ENCODE assay signal across 8 mouse cellular contexts in the genomic region with DNA sequence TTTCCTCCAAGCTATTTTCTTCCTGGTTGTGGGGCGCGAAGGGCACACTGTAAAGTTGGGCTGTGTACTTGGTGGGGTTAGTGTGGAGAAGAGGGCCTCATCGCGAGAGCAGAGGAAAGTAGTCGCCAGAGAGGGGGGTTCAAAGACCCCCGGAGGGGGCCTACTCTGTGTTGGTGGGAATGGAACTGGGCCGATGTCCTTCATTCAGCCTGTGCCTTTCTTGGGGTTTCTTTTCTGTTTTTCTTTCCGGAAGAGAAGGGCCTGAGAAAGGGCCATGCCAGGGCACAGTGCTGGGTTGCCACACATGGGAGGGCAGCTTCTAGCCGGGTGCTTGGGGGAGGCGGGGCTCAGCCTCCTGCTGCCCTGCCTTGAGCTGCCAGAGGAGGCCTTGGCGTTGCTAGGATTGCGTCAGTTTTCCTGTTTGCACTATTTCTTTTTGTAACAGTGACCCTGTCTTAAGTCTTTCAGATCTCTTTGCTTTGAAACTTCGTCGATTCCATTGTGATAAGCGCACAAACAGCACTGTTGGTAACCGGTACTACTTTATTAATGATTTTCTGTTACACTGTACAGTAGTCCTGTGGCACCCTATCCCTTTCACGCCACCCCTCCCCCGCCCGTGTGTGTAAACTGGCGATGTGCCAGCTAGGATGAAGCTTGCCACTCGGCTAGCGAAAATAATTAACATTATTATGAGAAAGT. TPM values are rescaled to one million over a fixed set of nuclear protein-coding genes. Genes with fewer than 3 reads are reported as not detected.
DNase-seq lines count a peak whose midpoint lies in the region; ATAC-seq and TF ChIP-seq lines count a peak whose summit lies in the region.

No protein-coding gene starts in this region.

- peaks cover 20% of the 10 kb centered on the region for H3K36me3 ChIP-seq in erythroblast, embryonic 14.5 days (ENCODE audit: control insufficient read depth)
- no peaks in the 10 kb centered on the region for H3K36me3 ChIP-seq in heart, embryonic 15.5 days
- no peaks in the 10 kb centered on the region for H3K36me3 ChIP-seq in liver, embryonic 16.5 days (ENCODE audit: control insufficient read depth, insufficient read depth)
- H3K36me3 ChIP-seq in neural tube, embryonic 11.5 days (ENCODE audit: control insufficient read depth, insufficient read depth, low read length) = no peaks in the 10 kb centered on the region
- no peaks in the 10 kb centered on the region for H3K36me3 ChIP-seq in stomach, postnatal 0 days (ENCODE audit: control insufficient read depth, insufficient read depth, low read length)

- peak overlapping the region; percentile 63 for H3K9ac ChIP-seq in heart, embryonic 15.5 days
- peak overlapping the region; percentile 84 for H3K9ac ChIP-seq in liver, embryonic 16.5 days (ENCODE audit: low read depth, low read length)
- H3K9ac ChIP-seq in neural tube, embryonic 11.5 days (ENCODE audit: low read length) = peak overlapping the region; percentile 65
- peak overlapping the region; percentile 73 for H3K9ac ChIP-seq in stomach, postnatal 0 days (ENCODE audit: low read length)

- WGBS in heart, embryonic 15.5 days = 13% methylated on average over 21 of the region's 22 CpGs
- 14% methylated on average over 22 of the region's 22 CpGs for WGBS in liver, embryonic 16.5 days (ENCODE audit: insufficient replicate concordance)
- 15% methylated on average over 22 of the region's 22 CpGs for WGBS in neural tube, embryonic 11.5 days
- WGBS in stomach, postnatal 0 days = 11% methylated on average over 22 of the region's 22 CpGs

- H3K4me3 ChIP-seq in erythroblast, embryonic 14.5 days (replicated peaks) = peak overlapping the region; percentile 93
- H3K4me3 ChIP-seq in heart, embryonic 15.5 days = peak overlapping the region; percentile 56
- H3K4me3 ChIP-seq in liver, embryonic 16.5 days (ENCODE audit: low read depth, low read length) = peak overlapping the region; percentile 78
- H3K4me3 ChIP-seq in neural tube, embryonic 11.5 days (ENCODE audit: low read depth, low read length) = peak overlapping the region; percentile 56
- H3K4me3 ChIP-seq in stomach, postnatal 0 days (ENCODE audit: low read depth, low read length) = peak overlapping the region; percentile 59

- 0 out of 2 replicates have a peak, but pooled peaks have one; percentile 50 for ATAC-seq in heart, embryonic 15.5 days (replicated peaks; ENCODE audit: insufficient number of reproducible peaks, insufficient read depth, low FRiP score, low read depth)
- peak; percentile 62 for ATAC-seq in liver, embryonic 16.5 days (ENCODE audit: low read depth)
- ATAC-seq in neural tube, embryonic 11.5 days (ENCODE audit: insufficient read depth, low FRiP score, low TSS enrichment) = peak; percentile 42; the same call in 1 of the 2 replicates
- ATAC-seq in stomach, postnatal 0 days (ENCODE audit: low FRiP score, low TSS enrichment) = peak; percentile 79

- H3K9me3 ChIP-seq in erythroblast, embryonic 14.5 days (ENCODE audit: control insufficient read depth, low read length) = peaks cover 10% of the 10 kb centered on the region
- no peaks in the 10 kb centered on the region for H3K9me3 ChIP-seq in heart, embryonic 15.5 days (replicated peaks)
- H3K9me3 ChIP-seq in liver, embryonic 16.5 days (replicated peaks; ENCODE audit: control insufficient read depth, low read length) = no peaks in the 10 kb centered on the region
- no peaks in the 10 kb centered on the region for H3K9me3 ChIP-seq in neural tube, embryonic 11.5 days (ENCODE audit: control insufficient read depth, low read length)
- no peaks in the 10 kb centered on the region for H3K9me3 ChIP-seq in stomach, postnatal 0 days (ENCODE audit: control insufficient read depth, low read length)

- TF ChIP-seq CTCF in stomach, postnatal 0 days (IDR thresholded peaks at IDR 0.05; ENCODE audit: low read depth) = peak; percentile 46

- no peak for TF ChIP-seq EP300 in stomach, postnatal 0 days (optimal IDR thresholded peaks at IDR 0.05)

- peak overlapping the region; percentile 72 for H3K4me2 ChIP-seq in heart, embryonic 15.5 days
- peak overlapping the region; percentile 60 for H3K4me2 ChIP-seq in liver, embryonic 16.5 days (ENCODE audit: low read depth, low read length)
- H3K4me2 ChIP-seq in neural tube, embryonic 11.5 days (ENCODE audit: low read depth) = peak overlapping the region; percentile 58
- H3K4me2 ChIP-seq in stomach, postnatal 0 days (replicated peaks; ENCODE audit: low read depth) = peak overlapping the region; percentile 58

- H3K4me1 ChIP-seq in erythroblast, embryonic 14.5 days (ENCODE audit: control insufficient read depth) = peaks cover 36% of the 10 kb centered on the region
- peaks cover 2% of the 10 kb centered on the region; the same call in 1 of the 2 replicates for H3K4me1 ChIP-seq in heart, embryonic 15.5 days (replicated peaks)
- peaks cover 21% of the 10 kb centered on the region for H3K4me1 ChIP-seq in liver, embryonic 16.5 days (ENCODE audit: control insufficient read depth, low read depth, low read length)
- no peaks in the 10 kb centered on the region for H3K4me1 ChIP-seq in neural tube, embryonic 11.5 days (ENCODE audit: control insufficient read depth, insufficient read depth, low read length)
- no peaks in the 10 kb centered on the region for H3K4me1 ChIP-seq in stomach, postnatal 0 days (replicated peaks; ENCODE audit: control insufficient read depth, insufficient read depth)

- DNase-seq in A20 (ENCODE audit: low read depth, low spot score) = peak; percentile 82
- peak; percentile 82 to 89 for DNase-seq in adrenal gland, postnatal 36 days
- peak; percentile 75 for DNase-seq in kidney, postnatal 14 days
- DNase-seq in neural tube, embryonic 11.5 days (ENCODE audit: low spot score) = peak; percentile 46
- DNase-seq in stomach, postnatal 0 days (ENCODE audit: low spot score) = peak; percentile 79

- no peaks in the 10 kb centered on the region for H3K27me3 ChIP-seq in erythroblast, embryonic 14.5 days (ENCODE audit: control insufficient read depth)
- no peaks in the 10 kb centered on the region for H3K27me3 ChIP-seq in heart, embryonic 15.5 days
- H3K27me3 ChIP-seq in liver, embryonic 16.5 days (ENCODE audit: control insufficient read depth, insufficient read depth, low read depth, low read length) = no peaks in the 10 kb centered on the region
- no peaks in the 10 kb centered on the region for H3K27me3 ChIP-seq in neural tube, embryonic 11.5 days (ENCODE audit: control insufficient read depth, insufficient read depth, low read length)
- no peaks in the 10 kb centered on the region for H3K27me3 ChIP-seq in stomach, postnatal 0 days (ENCODE audit: control insufficient read depth, insufficient read depth, low read length)

- H3K27ac ChIP-seq in heart, embryonic 15.5 days = peak overlapping the region; percentile 80
- H3K27ac ChIP-seq in liver, embryonic 16.5 days (ENCODE audit: low read length) = peak overlapping the region; percentile 90
- no peak overlapping the region for H3K27ac ChIP-seq in neural tube, embryonic 11.5 days (ENCODE audit: low read depth, low read length)
- H3K27ac ChIP-seq in stomach, postnatal 0 days (replicated peaks) = peak overlapping the region; percentile 92

RNA-seq across cellular contexts. Expression of a gene that starts 4.2 kb away (rescaled TPM):
- total RNA-seq in adrenal gland, postnatal 36 days (2021) = 100 to 1,000 TPM in 1 of 2 experiments, 10 to 100 TPM in 1; 70.8 to 100 TPM
- polyA plus RNA-seq in erythroblast, embryonic 14.5 days (2012) = 15.7 and 22.5 TPM in 2 replicates
- 25.9 and 34.3 TPM in 2 replicates for polyA plus RNA-seq in heart, embryonic 15.5 days (2015; fragmentation: Nextera tagmentation; extraction: Ambion mirVana)
- polyA plus RNA-seq in liver, embryonic 16.5 days (2015; fragmentation: Nextera tagmentation; extraction: Ambion mirVana) = 37.2 and 39.0 TPM in 2 replicates
- 38.2 and 42.6 TPM in 2 replicates for polyA plus RNA-seq in neural tube, embryonic 11.5 days (2014; fragmentation: Nextera tagmentation; extraction: Ambion mirVana)
- polyA plus RNA-seq in stomach, postnatal 0 days (2015; fragmentation: Nextera tagmentation; extraction: Ambion mirVana) = 118 and 126 TPM in 2 replicates
